Mouse (Mus musculus): Measurements from ENCODE around the gene Naa20. TPM values are rescaled to one million over a fixed set of nuclear protein-coding genes. Genes with fewer than 3 reads are reported as not detected.
"Not testable (repeated sequence)": the region's sequence is repeated elsewhere in the genome, so short reads cannot be mapped to it uniquely, and the experiment has no call there.

Naa20 gene
- polyA plus RNA-seq, 1 experiment: 41.7 TPM

GRCm38 (mm10) chr2:145903061-145903901 is 1.4 kb downstream of the Naa20 start:
- Histone ChIP-seq H3K27me3 (ENCODE audit: control insufficient read depth, insufficient read depth, insufficient read length) (no peaks in the 10 kb centered on the region), H3K4me3 (peak overlapping the region; percentile 77), H3K79me2 (ENCODE audit: control insufficient read depth, insufficient read depth) (peaks cover 50% of the 10 kb centered on the region), H3ac (ENCODE audit: control insufficient read depth, insufficient read length) (peak overlapping the region; percentile 43), H3K36me3 (ENCODE audit: control insufficient read depth, insufficient read depth) (peaks cover 16% of the 10 kb centered on the region), H3K4me2 (ENCODE audit: low read depth) (peak overlapping the region; percentile 86)
- TF ChIP-seq POLR2AphosphoS2 (IDR thresholded peaks at IDR 0.05; ENCODE audit: insufficient read length, low read depth) (peak; percentile 86), POLR2A (IDR thresholded peaks at IDR 0.05; ENCODE audit: insufficient read length, low read depth) (peak; percentile 89), TCF3 (IDR thresholded peaks at IDR 0.05; ENCODE audit: insufficient read length, low read depth) (no peak), REST (IDR thresholded peaks at IDR 0.05; ENCODE audit: insufficient read depth, insufficient read length) (no peak), MYOG (IDR thresholded peaks at IDR 0.05; ENCODE audit: control insufficient read depth in 1 of 3, insufficient read depth in 1 of 3, insufficient read length in 2 of 3, low read depth in 2 of 3) (peak in 1 of 3 experiments; percentile 33)

- Histone ChIP-seq H3K27me3 (ENCODE audit: control insufficient read depth, insufficient read depth, insufficient read length) (no peaks in the 10 kb centered on the region), H3K79me2 (ENCODE audit: control insufficient read depth, insufficient read depth) (peaks cover 58% of the 10 kb centered on the region), H3ac (ENCODE audit: control insufficient read depth, insufficient read length) (peak overlapping the region; percentile 43), H3K4me3 (peak overlapping the region; percentile 77), H3K36me3 (ENCODE audit: control insufficient read depth, insufficient read depth) (peaks cover 16% of the 10 kb centered on the region), H3K4me2 (ENCODE audit: low read depth) (peak overlapping the region; percentile 82)
- no peak for TF ChIP-seq MYOG (IDR thresholded peaks at IDR 0.05; ENCODE audit: control insufficient read depth in 1 of 3, insufficient read depth in 1 of 3, insufficient read length in 2 of 3, low read depth in 2 of 3)
- no peak for TF ChIP-seq E2F4 (IDR thresholded peaks at IDR 0.05; ENCODE audit: insufficient read depth)
- TF ChIP-seq POLR2AphosphoS2 (IDR thresholded peaks at IDR 0.05; ENCODE audit: insufficient read length, low read depth): no peak
- TF ChIP-seq CEBPB (IDR thresholded peaks at IDR 0.05; ENCODE audit: insufficient read depth, poor library complexity, severe bottlenecking): no peak
- TF ChIP-seq TCF12 (IDR thresholded peaks at IDR 0.05; ENCODE audit: insufficient read depth, poor library complexity, severe bottlenecking): no peak
- no peak for TF ChIP-seq MYOD1 (IDR thresholded peaks at IDR 0.05; ENCODE audit: control insufficient read depth in 1 of 3, insufficient read length in 2 of 3, low read depth in 2 of 3)
- TF ChIP-seq REST (IDR thresholded peaks at IDR 0.05; ENCODE audit: insufficient read depth, insufficient read length): no peak
- no peak for TF ChIP-seq TCF3 (IDR thresholded peaks at IDR 0.05; ENCODE audit: insufficient read length, low read depth)
- TF ChIP-seq SRF (IDR thresholded peaks at IDR 0.05; ENCODE audit: control insufficient read depth, insufficient read length, low read depth): no peak
- no peak for TF ChIP-seq MAX (IDR thresholded peaks at IDR 0.05; ENCODE audit: low read depth)
- no peak for TF ChIP-seq USF1 (IDR thresholded peaks at IDR 0.05; ENCODE audit: low read depth)
- no peak for TF ChIP-seq POLR2A (IDR thresholded peaks at IDR 0.05; ENCODE audit: insufficient read length, low read depth)
These were observed 2.2 kb downstream of the Naa20 start for GRCm38 (mm10) chr2:145903983-145904616.

DNA sequence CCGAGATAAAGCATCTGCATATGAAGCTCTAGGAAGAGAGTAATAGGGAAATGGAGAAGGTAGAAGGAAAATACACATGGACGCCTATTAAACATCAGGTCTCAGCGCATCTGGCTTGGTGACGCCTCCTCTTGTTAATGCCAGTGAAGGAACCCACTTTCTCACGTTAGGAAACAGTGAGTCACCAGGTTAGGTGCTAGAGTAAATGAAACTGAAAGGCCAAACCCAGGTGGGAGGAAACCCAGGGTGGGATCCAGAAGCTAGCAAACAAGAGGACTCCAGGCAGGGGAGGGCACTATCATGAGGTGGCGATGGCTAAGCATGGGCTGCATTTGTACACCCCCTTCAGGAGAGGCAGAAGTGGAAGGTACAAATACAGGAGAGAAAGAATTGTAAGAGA is 3.3 kb downstream of the Naa20 start:
- H3K27me3 ChIP-seq (ENCODE audit: control insufficient read depth, insufficient read depth, insufficient read length): no peaks in the 10 kb centered on the region
- H3K36me3 ChIP-seq (ENCODE audit: control insufficient read depth, insufficient read depth): peaks cover 21% of the 10 kb centered on the region
- H3K79me2 ChIP-seq (ENCODE audit: control insufficient read depth, insufficient read depth): peaks cover 67% of the 10 kb centered on the region
- no peak for TF ChIP-seq POLR2AphosphoS2 (IDR thresholded peaks at IDR 0.05; ENCODE audit: insufficient read length, low read depth)
- peak overlapping the region; percentile 77 for H3K4me3 ChIP-seq
- peak overlapping the region; percentile 82 for H3K4me2 ChIP-seq (ENCODE audit: low read depth)
- H3ac ChIP-seq (ENCODE audit: control insufficient read depth, insufficient read length): no peak overlapping the region

GRCm38 (mm10) chr2:145905884-145906283 is 4.0 kb downstream of the Naa20 start:
- H3K27me3 ChIP-seq (ENCODE audit: control insufficient read depth, insufficient read depth, insufficient read length); H3ac ChIP-seq (ENCODE audit: control insufficient read depth, insufficient read length); H3K4me3 ChIP-seq; H3K4me2 ChIP-seq (ENCODE audit: low read depth): not testable (repeated sequence)
- peaks cover 74% of the 10 kb centered on the region for H3K79me2 ChIP-seq (ENCODE audit: control insufficient read depth, insufficient read depth)
- H3K36me3 ChIP-seq (ENCODE audit: control insufficient read depth, insufficient read depth): peaks cover 28% of the 10 kb centered on the region

DNA sequence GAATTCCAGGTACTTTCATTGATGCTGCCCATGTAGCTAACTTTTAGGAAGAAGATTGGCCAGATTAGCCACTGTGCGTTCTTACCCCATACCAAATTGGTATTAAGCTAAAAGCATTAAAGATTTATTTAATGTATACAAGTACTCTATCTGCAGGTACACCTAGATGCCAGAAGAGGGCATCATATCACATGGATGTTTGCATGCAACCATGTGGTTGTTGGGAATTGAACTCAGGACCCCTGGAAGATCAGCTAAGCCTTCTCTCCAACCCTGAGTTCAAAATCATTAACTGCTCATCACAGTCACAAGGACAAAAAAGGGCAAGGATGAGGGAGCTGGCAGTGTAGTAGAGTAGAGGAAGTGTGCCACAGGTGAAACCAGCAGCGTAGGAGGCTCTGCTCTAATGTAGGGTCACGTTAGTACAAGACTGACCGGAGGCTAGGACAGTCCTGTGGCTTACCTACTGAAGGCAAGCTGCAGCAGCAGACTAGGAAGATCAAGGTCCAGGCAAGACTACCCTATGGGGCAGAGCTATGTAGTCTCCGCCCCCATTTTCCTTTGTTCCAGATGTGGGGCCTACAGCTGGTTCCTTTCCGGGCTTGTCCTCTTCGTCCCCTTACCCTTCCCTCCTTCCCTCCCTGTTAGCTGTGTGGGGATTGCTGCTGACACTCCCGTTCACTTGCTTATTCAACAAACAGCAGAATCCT is 19.2 kb downstream of the Naa20 start:
- Histone ChIP-seq H3K4me3 (no peak overlapping the region), H3K79me2 (ENCODE audit: control insufficient read depth, insufficient read depth) (no peaks in the 10 kb centered on the region)
- TF ChIP-seq REST (IDR thresholded peaks at IDR 0.05; ENCODE audit: insufficient read depth, insufficient read length) (no peak), USF1 (IDR thresholded peaks at IDR 0.05; ENCODE audit: low read depth) (no peak), SRF (IDR thresholded peaks at IDR 0.05; ENCODE audit: control insufficient read depth, insufficient read length, low read depth) (no peak), MYOD1 (IDR thresholded peaks at IDR 0.05; ENCODE audit: control insufficient read depth in 1 of 3, insufficient read length in 2 of 3, low read depth in 2 of 3) (no peak), POLR2AphosphoS2 (IDR thresholded peaks at IDR 0.05; ENCODE audit: insufficient read length, low read depth) (no peak), MAX (IDR thresholded peaks at IDR 0.05; ENCODE audit: low read depth) (no peak), E2F4 (IDR thresholded peaks at IDR 0.05; ENCODE audit: insufficient read depth) (no peak), TCF12 (IDR thresholded peaks at IDR 0.05; ENCODE audit: insufficient read depth, poor library complexity, severe bottlenecking) (no peak), MYOG (IDR thresholded peaks at IDR 0.05; ENCODE audit: control insufficient read depth in 1 of 3, insufficient read depth in 1 of 3, insufficient read length in 2 of 3, low read depth in 2 of 3) (no peak), POLR2A (IDR thresholded peaks at IDR 0.05; ENCODE audit: insufficient read length, low read depth) (no peak)

More for the DNA sequence above, 19.2 kb downstream of the Naa20 start:
- peaks cover 59% of the 10 kb centered on the region for H3K36me3 ChIP-seq (ENCODE audit: control insufficient read depth, insufficient read depth)
- no peaks in the 10 kb centered on the region for H3K27me3 ChIP-seq (ENCODE audit: control insufficient read depth, insufficient read depth, insufficient read length)
- H3K4me2 ChIP-seq (ENCODE audit: low read depth): no peak overlapping the region
- H3ac ChIP-seq (ENCODE audit: control insufficient read depth, insufficient read length): no peak overlapping the region
